ENCODE assay signal across 9 mouse cellular contexts in the genomic region with DNA sequence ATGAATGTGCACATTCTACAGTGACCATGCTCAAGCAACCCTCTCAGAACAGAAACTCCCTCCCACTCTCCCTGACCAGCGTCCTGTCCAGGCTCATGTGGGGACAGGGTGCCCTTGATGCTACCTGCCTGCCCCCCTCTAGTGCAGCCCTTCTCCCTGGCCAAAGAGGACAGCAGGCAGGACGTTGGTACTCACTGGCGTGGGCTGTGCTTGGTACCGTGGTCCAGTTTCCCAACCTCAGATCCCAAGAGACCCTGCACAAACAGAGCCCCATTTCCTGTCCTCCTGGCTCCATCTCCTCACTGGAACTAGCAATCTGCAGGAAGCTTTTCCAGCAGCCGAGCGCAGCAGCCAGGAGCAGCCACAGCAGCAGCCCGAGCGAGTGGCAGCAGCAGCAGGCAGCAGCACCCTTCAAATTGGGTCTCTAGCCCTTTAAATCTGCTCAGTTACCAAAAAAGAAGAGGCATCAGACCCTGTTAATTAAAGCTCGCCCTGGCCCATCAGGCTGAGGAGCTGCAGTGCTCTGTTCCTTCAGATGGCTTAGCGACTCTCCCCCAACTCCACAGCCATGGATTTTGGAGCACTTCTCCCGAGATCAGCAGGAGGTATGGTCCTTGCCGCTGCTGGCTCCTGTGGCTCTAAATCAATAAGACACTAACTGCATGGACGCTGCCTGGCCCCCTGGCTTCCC. TPM values are rescaled to one million over a fixed set of nuclear protein-coding genes. Genes with fewer than 3 reads are reported as not detected.
DNase-seq lines count a peak whose midpoint lies in the region; ATAC-seq and TF ChIP-seq lines count a peak whose summit lies in the region.
"Had no signal": no experiment of that assay in that cellular context is flagged by ENCODE, and none has a peak within 500 bp of the region (broad histone marks: within the 10 kb centered on the region; RNA-seq: fewer than 3 reads in every experiment).

Gene A330070K13Rik (minus strand): TSS at position 410 of the 691 bp plus-strand sequence.

- H3K9ac ChIP-seq in heart, embryonic 16.5 days (ENCODE audit: low read length), result no peak within 1 kb of the TSS
- H3K9ac ChIP-seq in midbrain, embryonic 15.5 days, result peak within 1 kb of the TSS; percentile 34; the same call in 1 of the 2 replicates

- 11% methylated on average over 13 of the region's 13 CpGs for WGBS in heart, embryonic 16.5 days
- WGBS in midbrain, embryonic 15.5 days, result 13% methylated on average over 13 of the region's 13 CpGs

- no peaks in the 10 kb centered on the region for H3K36me3 ChIP-seq in heart, embryonic 16.5 days (ENCODE audit: control insufficient read depth, insufficient read depth)
- H3K36me3 ChIP-seq in midbrain, embryonic 15.5 days (replicated peaks), result no peaks in the 10 kb centered on the region

- H3K27me3 ChIP-seq in heart, embryonic 16.5 days (ENCODE audit: control insufficient read depth, insufficient read depth, low read length), result no peaks in the 10 kb centered on the region
- H3K27me3 ChIP-seq in midbrain, embryonic 15.5 days (replicated peaks), result no peaks in the 10 kb centered on the region; the same call in 1 of the 2 replicates

- no peak for TF ChIP-seq CTCF in cortical plate, adult 2 months (IDR thresholded peaks at IDR 0.05; ENCODE audit: extremely low read depth, insufficient read depth, low read length)
- TF ChIP-seq CTCF in gastrocnemius, adult 2 months (IDR thresholded peaks at IDR 0.05), result no peak

- intact Hi-C loops in gastrocnemius, adult 2 months (cut with DNase I), result no loop called here

- H3K4me1 ChIP-seq in heart, embryonic 16.5 days (ENCODE audit: control insufficient read depth, insufficient read depth, low read length), result no peaks in the 10 kb centered on the region
- no peaks in the 10 kb centered on the region for H3K4me1 ChIP-seq in cortical plate, adult 2 months (ENCODE audit: control insufficient read depth, insufficient read depth, low read length)
- H3K4me1 ChIP-seq in midbrain, embryonic 15.5 days, result peaks cover 10% of the 10 kb centered on the region

- TF ChIP-seq POLR2A in cortical plate, adult 2 months (IDR thresholded peaks at IDR 0.05; ENCODE audit: extremely low read depth, insufficient read depth, low read length), result peak; percentile 30; the same call in 1 of the 2 replicates

- DNase-seq in heart, adult 18-20 months, result no peak
- peak; percentile 38 to 41 for DNase-seq in frontal cortex, postnatal 36 days (ENCODE audit: low spot score in 2 of 2)
- DNase-seq in gastrocnemius, adult 2 months, result no peak
- DNase-seq in urinary bladder, postnatal 36 days (ENCODE audit: low spot score in 2 of 2), result no peak
- DNase-seq in thymus, postnatal 0 days (ENCODE audit: low spot score), result no peak

- ATAC-seq in heart, embryonic 16.5 days (replicated peaks; ENCODE audit: extremely low read depth, insufficient read depth, low FRiP score), result no peak
- no peak for ATAC-seq in midbrain, embryonic 15.5 days (replicated peaks)

- no peak within 1 kb of the TSS for H3K27ac ChIP-seq in heart, embryonic 16.5 days (ENCODE audit: low read length)
- no peak within 1 kb of the TSS for H3K27ac ChIP-seq in cortical plate, adult 2 months (ENCODE audit: insufficient read depth, low read length)
- H3K27ac ChIP-seq in midbrain, embryonic 15.5 days, result no peak within 1 kb of the TSS
- H3K27ac ChIP-seq in gastrocnemius, adult 2 months, result no peak within 1 kb of the TSS

- H3K4me3 ChIP-seq in heart, embryonic 16.5 days (ENCODE audit: low read length), result no peak within 1 kb of the TSS
- H3K4me3 ChIP-seq in cortical plate, adult 2 months (ENCODE audit: insufficient read depth, low read length), result peak within 1 kb of the TSS; percentile 51
- H3K4me3 ChIP-seq in midbrain, embryonic 15.5 days, result peak within 1 kb of the TSS; percentile 28
- H3K4me3 ChIP-seq in gastrocnemius, adult 2 months, result no peak within 1 kb of the TSS

- peak within 1 kb of the TSS; percentile 33; the same call in 1 of the 2 replicates for H3K4me2 ChIP-seq in heart, embryonic 16.5 days (ENCODE audit: low read depth, low read length)
- H3K4me2 ChIP-seq in midbrain, embryonic 15.5 days, result peak within 1 kb of the TSS; percentile 53

- no peaks in the 10 kb centered on the region for H3K9me3 ChIP-seq in heart, embryonic 16.5 days (replicated peaks; ENCODE audit: control insufficient read depth, low read length)
- H3K9me3 ChIP-seq in midbrain, embryonic 15.5 days, result no peaks in the 10 kb centered on the region

RNA-seq across cellular contexts. Expression of gene A330070K13Rik, which starts in this region (rescaled TPM):
- not detected in 2 replicates for polyA plus RNA-seq in heart, embryonic 16.5 days (2015; fragmentation: Nextera tagmentation; extraction: Ambion mirVana)
- total RNA-seq in heart, adult 18-20 months (2021), result not detected
- polyA plus RNA-seq in cortical plate, adult 2 months (2012; rRNA removed), result 0.81 TPM in 2 replicates
- not detected in 2 replicates for polyA plus RNA-seq in midbrain, embryonic 15.5 days (2015; fragmentation: Nextera tagmentation; extraction: Ambion mirVana)
- total RNA-seq in gastrocnemius, adult 2 months (2021), result not detected
- not detected in 2 replicates for polyA plus RNA-seq in thymus, postnatal 0 days (2015; fragmentation: Nextera tagmentation; extraction: Ambion mirVana)
- total RNA-seq: ES-E14 had no signal

Comparison
In these comparisons a context has a peak if more than half of its experiments do, and no peak if none do; other contexts are left out.
1. H3K4me3 ChIP-seq: peak in cortical plate, adult 2 months (single experiment) and midbrain, embryonic 15.5 days (single experiment); none in heart, embryonic 16.5 days (single experiment) and gastrocnemius, adult 2 months (single experiment).
2. DNase-seq: peak in frontal cortex, postnatal 36 days (2 of 2); none in heart, adult 18-20 months (0 of 2), gastrocnemius, adult 2 months (single experiment), urinary bladder, postnatal 36 days (0 of 2) and thymus, postnatal 0 days (single experiment).